In genomic region chr12:4418824-4419223, GRCm38 (mm10) we compare ENCODE assay signal across 24 mouse cellular contexts. TPM values are rescaled to one million over a fixed set of nuclear protein-coding genes. Genes with fewer than 3 reads are reported as not detected.
DNase-seq lines count a peak whose midpoint lies in the region; ATAC-seq and TF ChIP-seq lines count a peak whose summit lies in the region.
"Had no signal": no experiment of that assay in that cellular context is flagged by ENCODE, and none has a peak within 500 bp of the region (broad histone marks: within the 10 kb centered on the region; RNA-seq: fewer than 3 reads in every experiment).

No protein-coding gene starts in this region.

- H3K4me2 ChIP-seq in forebrain, postnatal 0 days (ENCODE audit: low read depth): no peak overlapping the region
- H3K4me2 ChIP-seq in lung, postnatal 0 days (replicated peaks; ENCODE audit: low read depth, low read length): no peak overlapping the region
- H3K4me2 ChIP-seq: embryonic facial prominence, embryonic 12.5 days; forebrain, embryonic 12.5 days had no signal

- TF ChIP-seq EP300 in lung, postnatal 0 days (IDR thresholded peaks at IDR 0.05): no peak

- TF ChIP-seq CTCF in forebrain, postnatal 0 days (IDR thresholded peaks at IDR 0.05; ENCODE audit: low read depth): no peak
- no peak for TF ChIP-seq CTCF in lung, postnatal 0 days (IDR thresholded peaks at IDR 0.05)

- intact Hi-C loops in heart, postnatal 14 days (cut with DNase I): no loop called here

- no peak for ATAC-seq in forebrain, postnatal 0 days
- no peak for ATAC-seq in lung, postnatal 0 days
- ATAC-seq: activated CD4-positive, CD25-positive, alpha-beta regulatory T cell, adult 4 months; CD4-positive, CD25-positive, alpha-beta regulatory T cell, adult 4 months; forebrain, embryonic 14.5 days; Patski had no signal

- H3K4me1 ChIP-seq in forebrain, postnatal 0 days (ENCODE audit: insufficient read depth): no peaks in the 10 kb centered on the region
- H3K4me1 ChIP-seq in forebrain, embryonic 10.5 days: no peaks in the 10 kb centered on the region
- H3K4me1 ChIP-seq in lung, postnatal 0 days (ENCODE audit: insufficient read depth, low read depth, low read length): no peaks in the 10 kb centered on the region
- H3K4me1 ChIP-seq: embryonic facial prominence, embryonic 10.5 days; forebrain, embryonic 12.5 days had no signal

- H3K27ac ChIP-seq in forebrain, postnatal 0 days (ENCODE audit: low read depth, low read length): no peak overlapping the region
- no peak overlapping the region for H3K27ac ChIP-seq in forebrain, embryonic 10.5 days
- H3K27ac ChIP-seq in lung, postnatal 0 days (ENCODE audit: low read length): no peak overlapping the region
- H3K27ac ChIP-seq: embryonic facial prominence, embryonic 10.5 days; embryonic facial prominence, embryonic 12.5 days; forebrain, embryonic 12.5 days had no signal

- DNase-seq in forebrain, postnatal 0 days: peak; percentile 14
- no peak for DNase-seq in forebrain, embryonic 10.5 days (ENCODE audit: extremely low spot score, low spot score)
- DNase-seq in heart, adult 9 months (ENCODE audit: low spot score in 2 of 2): peak; percentile 5
- DNase-seq in heart, postnatal 14 days: no peak
- peak; percentile 8 for DNase-seq in lung, postnatal 36 days
- DNase-seq in lung, postnatal 0 days (ENCODE audit: low spot score): no peak
- DNase-seq: adrenal gland, adult 8-10 months; adrenal gland, postnatal 14 days; adrenal gland, postnatal 36 days; B cell, adult 2 months; cerebellum, adult 11-12 months; cerebellum, adult 2 months; cerebellum, adult 9-10 months; cerebellum, postnatal 10 days; cerebellum, postnatal 25 days had no signal

- WGBS in forebrain, postnatal 0 days: 85% methylated on average over 4 of the region's 4 CpGs
- WGBS in forebrain, embryonic 10.5 days: 94% methylated on average over 4 of the region's 4 CpGs
- 70% methylated on average over 4 of the region's 4 CpGs for WGBS in lung, postnatal 0 days

- no peaks in the 10 kb centered on the region for H3K9me3 ChIP-seq in forebrain, postnatal 0 days (ENCODE audit: low read length)
- no peaks in the 10 kb centered on the region for H3K9me3 ChIP-seq in forebrain, embryonic 10.5 days
- H3K9me3 ChIP-seq in lung, postnatal 0 days (ENCODE audit: low read length): no peaks in the 10 kb centered on the region
- H3K9me3 ChIP-seq: embryonic facial prominence, embryonic 10.5 days; embryonic facial prominence, embryonic 12.5 days; forebrain, embryonic 12.5 days; G1E had no signal

- H3K27me3 ChIP-seq in forebrain, postnatal 0 days (ENCODE audit: insufficient read depth, low read length): no peaks in the 10 kb centered on the region
- no peaks in the 10 kb centered on the region for H3K27me3 ChIP-seq in forebrain, embryonic 10.5 days (ENCODE audit: poor library complexity, severe bottlenecking)
- no peaks in the 10 kb centered on the region for H3K27me3 ChIP-seq in lung, postnatal 0 days (replicated peaks; ENCODE audit: insufficient read depth, low read length)
- H3K27me3 ChIP-seq: CH12.LX; embryonic facial prominence, embryonic 12.5 days; forebrain, embryonic 12.5 days; Patski had no signal

- no peak overlapping the region for H3K9ac ChIP-seq in forebrain, postnatal 0 days
- H3K9ac ChIP-seq in lung, postnatal 0 days (replicated peaks; ENCODE audit: low read depth): no peak overlapping the region
- H3K9ac ChIP-seq: embryonic facial prominence, embryonic 12.5 days; forebrain, embryonic 12.5 days had no signal

- H3K36me3 ChIP-seq in forebrain, postnatal 0 days (ENCODE audit: insufficient read depth): no peaks in the 10 kb centered on the region
- H3K36me3 ChIP-seq in forebrain, embryonic 10.5 days (replicated peaks): no peaks in the 10 kb centered on the region
- H3K36me3 ChIP-seq in lung, postnatal 0 days (ENCODE audit: insufficient read depth, low read length): no peaks in the 10 kb centered on the region
- H3K36me3 ChIP-seq: embryonic facial prominence, embryonic 10.5 days; embryonic facial prominence, embryonic 12.5 days; forebrain, embryonic 12.5 days; G1E had no signal

- H3K4me3 ChIP-seq in forebrain, postnatal 0 days (ENCODE audit: low read depth, low read length): no peak overlapping the region
- no peak overlapping the region for H3K4me3 ChIP-seq in forebrain, embryonic 10.5 days
- no peak overlapping the region for H3K4me3 ChIP-seq in lung, postnatal 0 days (ENCODE audit: low read depth, low read length)
- H3K4me3 ChIP-seq: embryonic facial prominence, embryonic 10.5 days; embryonic facial prominence, embryonic 12.5 days; forebrain, embryonic 12.5 days had no signal

RNA-seq across cellular contexts. Expression of gene Ncoa1, which starts 58.2 kb away (rescaled TPM):
- 43.2 and 46.1 TPM in 2 replicates for total RNA-seq in forebrain, postnatal 0 days (2014; rRNA removed)
- 15.5 and 20.2 TPM in 2 replicates for polyA plus RNA-seq in forebrain, postnatal 0 days (2015; fragmentation: Nextera tagmentation; extraction: Ambion mirVana)
- 2.8 and 3.0 TPM in 2 replicates for polyA plus RNA-seq in forebrain, embryonic 10.5 days (2016; fragmentation: Nextera tagmentation; extraction: Ambion mirVana)
- total RNA-seq in heart, postnatal 14 days (2021): 10 to 100 TPM; 32.1 to 33.6 TPM
- polyA plus RNA-seq in lung, postnatal 0 days (2015; fragmentation: Nextera tagmentation; extraction: Ambion mirVana): 9.6 and 12.4 TPM in 2 replicates

Comparison
In these comparisons a context has a peak if more than half of its experiments do, and no peak if none do; other contexts are left out.
1. DNase-seq: peak in forebrain, postnatal 0 days (single experiment), heart, adult 9 months (2 of 2) and lung, postnatal 36 days (single experiment); none in forebrain, embryonic 10.5 days (single experiment), heart, postnatal 14 days (0 of 2) and lung, postnatal 0 days (single experiment).